Mouse (Mus musculus) bone marrow macrophage, adult 2 months (primary cell): ENCODE data around the gene Limd1. TPM values are rescaled to one million over a fixed set of nuclear protein-coding genes. Genes with fewer than 3 reads are reported as not detected.

ENCODE experiments used
- H3K27ac ChIP-seq: 2 replicates; pipeline ENCODE4 v1.5.1; 2012; ENCODE audit warnings: low read depth, low read length; ENCODE audit not compliant: insufficient read depth
- H3K4me1 ChIP-seq: 2 replicates; pipeline ENCODE4 v1.6.1; 2012; ENCODE audit warnings: low read length; ENCODE audit not compliant: control insufficient read depth, insufficient read depth
- H3K4me3 ChIP-seq: 2 replicates; pipeline ENCODE4 v1.5.1; 2012; ENCODE audit warnings: mild to moderate bottlenecking, low read length, moderate library complexity; ENCODE audit not compliant: insufficient read depth
- CTCF ChIP-seq: IDR thresholded peaks from 2 replicates; pipeline ENCODE4 v1.5.1; 2012; ENCODE audit warnings: low read depth, mild to moderate bottlenecking, low read length, moderate library complexity
- POLR2A ChIP-seq: IDR thresholded peaks from 2 replicates; pipeline ENCODE4 v1.6.1; 2012; ENCODE audit warnings: mild to moderate bottlenecking, low read depth, low read length, borderline replicate concordance
- polyA plus RNA-seq: library from polyadenylated mRNA; stranded (reverse); fragments of >200 nt; gene quantifications from 2 replicates; pipeline ENCODE4 v1.2.4, GENCODE M21; 2012; ENCODE audit not compliant: missing spikeins, insufficient read depth, insufficient read length

Limd1 gene
- polyA plus RNA-seq, 1 experiment: 36.1 TPM

DNA sequence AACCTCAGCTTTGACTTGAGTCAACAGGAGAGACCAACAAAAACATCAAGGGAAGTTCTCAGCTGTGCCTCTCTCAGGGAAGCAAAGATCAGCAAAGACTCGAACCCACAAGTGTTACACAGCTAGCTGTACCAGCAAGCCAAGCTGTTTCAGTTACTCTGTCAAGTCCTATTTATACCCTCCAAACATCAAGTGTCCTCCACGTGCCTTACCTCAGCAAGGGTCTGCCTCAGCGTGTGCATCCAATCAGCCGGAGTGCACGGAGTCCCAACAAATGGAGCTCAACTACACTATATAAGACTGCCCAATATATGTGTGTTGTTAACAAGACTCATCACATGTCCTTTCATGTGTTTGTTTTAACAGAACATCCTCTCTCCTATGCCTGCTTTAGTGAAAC, 48.0 kb downstream of the Limd1 start:
- Histone ChIP-seq H3K27ac (no peak overlapping the region), H3K4me3 (no peak overlapping the region), H3K4me1 (peaks cover 2% of the 10 kb centered on the region)
- TF ChIP-seq CTCF: no peak
- TF ChIP-seq POLR2A: no peak

GRCm38 (mm10) chr9:123528087-123528925, 49.8 kb downstream of the Limd1 start:
- TF ChIP-seq CTCF (no peak), POLR2A (no peak)
- peak overlapping the region; percentile 77 for H3K27ac ChIP-seq
- H3K4me1 ChIP-seq: peaks cover 7% of the 10 kb centered on the region
- peak overlapping the region; percentile 68 for H3K4me3 ChIP-seq

DNA sequence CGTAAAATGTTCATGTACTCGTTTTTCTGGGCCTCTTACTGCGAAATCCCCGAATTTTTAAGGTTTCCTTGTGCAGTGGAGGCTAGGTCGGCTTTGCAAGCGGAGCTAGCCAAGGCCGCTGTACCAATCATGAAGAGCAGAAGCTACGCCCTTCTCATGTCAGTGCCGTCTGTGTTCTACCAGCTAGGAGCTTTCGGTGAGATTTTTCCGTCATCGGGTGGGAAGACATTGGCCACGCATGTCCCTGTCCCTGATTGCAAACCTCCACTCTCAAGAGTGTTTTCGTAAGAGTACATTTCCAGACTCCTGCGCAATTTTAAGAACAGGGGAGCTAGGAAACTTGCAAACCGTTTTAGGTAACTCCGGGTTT, 50.4 kb downstream of the Limd1 start:
- Histone ChIP-seq H3K4me3 (peak overlapping the region; percentile 68), H3K4me1 (peaks cover 7% of the 10 kb centered on the region), H3K27ac (peak overlapping the region; percentile 77)
- TF ChIP-seq CTCF (no peak), POLR2A (no peak)

- peaks cover 7% of the 10 kb centered on the region for H3K4me1 ChIP-seq
Observed at GRCm38 (mm10) chr9:123529392-123530157, 51.1 kb downstream of the Limd1 start, which contains the start of gene Sacm1l. Gene Sacm1l, plus strand, starts transcription at chr9:123529759.

DNA sequence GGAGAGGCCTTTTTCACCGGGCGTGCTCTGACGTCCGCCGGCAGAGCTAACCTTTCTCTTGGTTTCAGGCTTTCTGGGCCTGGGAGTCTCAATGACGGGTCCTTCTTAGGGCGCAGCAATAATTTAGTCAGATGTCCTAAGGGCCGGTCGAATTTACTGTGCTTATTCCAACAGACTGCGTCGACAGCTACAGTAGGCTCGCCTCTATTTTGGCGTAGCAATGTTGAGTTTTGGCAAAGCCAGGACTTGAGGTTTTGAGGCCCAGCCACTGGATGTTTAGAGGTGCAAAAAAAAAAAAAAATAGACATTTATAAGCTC, 51.6 kb downstream of the Limd1 start:
- Histone ChIP-seq H3K4me1 (peaks cover 11% of the 10 kb centered on the region), H3K4me3 (peak overlapping the region; percentile 90), H3K27ac (peak overlapping the region; percentile 71)
- no peak for TF ChIP-seq CTCF
- no peak for TF ChIP-seq POLR2A

More at GRCm38 (mm10) chr9:123529392-123530157, 51.1 kb downstream of the Limd1 start, which contains the start of gene Sacm1l:
- Histone ChIP-seq H3K4me3 (peak within 1 kb of the TSS; percentile 90), H3K27ac (peak within 1 kb of the TSS; percentile 77)
- no peak; the same call in 1 of the 2 replicates for TF ChIP-seq POLR2A
- no peak for TF ChIP-seq CTCF

DNA sequence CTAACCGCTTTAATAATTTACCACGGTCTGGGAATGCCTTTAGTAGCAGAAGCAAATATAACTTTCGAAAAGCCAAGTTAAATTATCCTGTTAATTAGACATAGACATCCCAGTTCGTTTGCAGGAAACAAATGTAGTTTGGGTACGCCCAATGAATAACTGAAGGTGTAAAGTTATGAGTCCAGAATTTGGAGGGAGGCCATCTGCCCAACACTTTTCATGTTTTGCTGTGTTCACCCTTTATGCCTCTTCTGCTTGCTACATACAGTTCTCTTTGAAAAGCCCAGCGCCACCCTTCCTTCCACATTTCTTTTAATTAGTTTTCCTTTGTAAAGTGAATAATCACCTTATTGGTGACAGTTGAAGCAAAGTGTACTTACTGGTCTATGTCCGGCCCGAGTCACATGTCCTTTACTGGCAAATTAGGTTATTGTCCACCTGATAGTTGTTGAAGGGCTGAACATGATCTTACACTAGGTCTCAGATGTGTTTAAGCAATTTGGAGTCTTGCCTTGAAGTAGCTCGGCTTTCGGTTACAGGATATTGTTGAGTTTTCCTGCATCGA, 52.1 kb downstream of the Limd1 start:
- TF ChIP-seq CTCF: no peak
- no peak for TF ChIP-seq POLR2A
- Histone ChIP-seq H3K4me1 (peaks cover 12% of the 10 kb centered on the region), H3K27ac (peak overlapping the region; percentile 71), H3K4me3 (peak overlapping the region; percentile 90)

GRCm38 (mm10) chr9:123531234-123531633, 52.7 kb downstream of the Limd1 start:
- H3K4me3 ChIP-seq: peak overlapping the region; percentile 90
- TF ChIP-seq POLR2A: no peak
- no peak for TF ChIP-seq CTCF
- no peak overlapping the region for H3K27ac ChIP-seq
- peaks cover 17% of the 10 kb centered on the region for H3K4me1 ChIP-seq

DNA sequence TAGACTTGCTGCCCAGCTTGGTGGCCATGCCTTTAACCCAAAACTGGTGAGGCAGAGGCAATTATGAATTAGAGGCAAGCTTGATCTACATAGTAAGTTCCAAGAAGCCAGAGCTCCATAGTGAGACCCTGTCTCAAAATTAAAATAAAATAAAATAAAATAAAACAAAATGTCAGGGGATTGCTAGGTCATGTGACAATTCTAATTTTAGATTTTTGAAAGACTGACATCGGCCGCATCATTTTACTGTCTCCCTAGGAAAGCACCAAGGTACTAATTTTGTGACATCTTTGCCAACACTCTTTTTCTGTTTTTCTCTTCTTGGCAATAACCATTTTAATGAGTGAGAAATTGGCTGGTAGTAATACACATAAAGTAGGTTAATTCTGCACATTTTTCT, 58.1 kb downstream of the Limd1 start:
- Histone ChIP-seq H3K4me3 (no peak overlapping the region), H3K4me1 (peaks cover 42% of the 10 kb centered on the region), H3K27ac (peak overlapping the region; percentile 32; the same call in 1 of the 2 replicates)
- no peak for TF ChIP-seq CTCF
- TF ChIP-seq POLR2A: no peak

GRCm38 (mm10) chr9:123538189-123538588, 59.7 kb downstream of the Limd1 start:
- TF ChIP-seq CTCF (no peak), POLR2A (no peak)
- H3K4me1 ChIP-seq: peaks cover 39% of the 10 kb centered on the region
- H3K27ac ChIP-seq: no peak overlapping the region; the same call in 1 of the 2 replicates
- no peak overlapping the region for H3K4me3 ChIP-seq

GRCm38 (mm10) chr9:123539093-123539492, 60.6 kb downstream of the Limd1 start:
- H3K27ac ChIP-seq: peak overlapping the region; percentile 31
- H3K4me3 ChIP-seq: no peak overlapping the region
- no peak for TF ChIP-seq CTCF
- no peak for TF ChIP-seq POLR2A
- H3K4me1 ChIP-seq: peaks cover 38% of the 10 kb centered on the region
